Comparison of ENCODE assay signal across 32 mouse cellular contexts in the genomic region with DNA sequence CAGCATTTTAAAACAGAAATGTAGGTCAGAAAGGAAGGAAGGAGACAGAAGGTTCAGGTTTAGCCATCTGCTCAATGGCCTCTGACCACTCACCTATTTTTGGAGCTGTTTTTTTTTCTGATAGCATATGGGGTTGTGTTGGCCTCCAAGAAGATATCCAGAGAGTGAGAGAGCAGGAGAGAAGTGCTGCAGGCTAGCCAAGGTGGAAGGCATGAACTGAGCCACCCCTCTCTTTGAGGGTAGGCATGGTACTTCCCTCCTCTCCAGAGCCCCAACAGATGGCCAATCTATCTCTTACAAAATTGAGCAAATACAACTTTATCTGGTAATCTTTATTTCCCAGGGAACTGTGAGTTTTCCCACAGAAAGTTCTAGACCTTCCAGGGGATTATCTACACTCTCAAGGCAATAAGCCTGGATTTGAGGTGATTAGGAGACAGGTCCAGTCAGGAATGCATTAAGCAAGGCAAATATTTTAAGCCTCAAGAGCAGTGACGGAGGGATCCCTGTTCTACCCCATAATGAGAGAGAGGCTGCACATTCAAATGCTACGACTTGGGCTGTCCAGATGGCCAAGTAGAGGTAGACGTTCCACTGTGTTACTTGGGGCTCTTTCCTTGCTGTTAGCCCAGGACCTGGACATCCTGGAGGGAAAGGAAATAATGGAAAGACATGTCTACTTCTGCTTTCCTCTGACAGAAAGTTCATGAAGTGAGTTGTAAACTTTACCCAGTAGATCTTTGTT. TPM values are rescaled to one million over a fixed set of nuclear protein-coding genes. Genes with fewer than 3 reads are reported as not detected.
DNase-seq lines count a peak whose midpoint lies in the region; ATAC-seq and TF ChIP-seq lines count a peak whose summit lies in the region.
"Had no signal": no experiment of that assay in that cellular context is flagged by ENCODE, and none has a peak within 500 bp of the region (broad histone marks: within the 10 kb centered on the region; RNA-seq: fewer than 3 reads in every experiment).

No protein-coding gene starts in this region.

- no peak for TF ChIP-seq EP300 in stomach, postnatal 0 days (optimal IDR thresholded peaks at IDR 0.05)

- no peaks in the 10 kb centered on the region for H3K4me1 ChIP-seq in hindbrain, embryonic 16.5 days (ENCODE audit: control insufficient read depth, insufficient read depth, low read depth, low read length)
- H3K4me1 ChIP-seq in stomach, postnatal 0 days (replicated peaks; ENCODE audit: control insufficient read depth, insufficient read depth) = no peaks in the 10 kb centered on the region
- H3K4me1 ChIP-seq: embryonic facial prominence, embryonic 10.5 days; embryonic facial prominence, embryonic 15.5 days; forebrain, embryonic 13.5 days; heart, embryonic 13.5 days; hindbrain, embryonic 10.5 days; intestine, embryonic 15.5 days; limb, embryonic 13.5 days; liver, embryonic 12.5 days; megakaryocyte, embryonic 14.5 days; midbrain, embryonic 12.5 days had no signal

- H3K4me3 ChIP-seq in hindbrain, embryonic 16.5 days (ENCODE audit: low read length) = no peak overlapping the region
- no peak overlapping the region for H3K4me3 ChIP-seq in stomach, postnatal 0 days (ENCODE audit: low read depth, low read length)
- H3K4me3 ChIP-seq: embryonic facial prominence, embryonic 10.5 days; embryonic facial prominence, embryonic 15.5 days; forebrain, embryonic 13.5 days; heart, embryonic 13.5 days; hindbrain, embryonic 10.5 days; intestine, embryonic 15.5 days; limb, embryonic 13.5 days; liver, embryonic 12.5 days; megakaryocyte, embryonic 14.5 days; midbrain, embryonic 12.5 days had no signal

- H3K27ac ChIP-seq in hindbrain, embryonic 16.5 days (ENCODE audit: low read depth, low read length) = no peak overlapping the region
- H3K27ac ChIP-seq in stomach, postnatal 0 days (replicated peaks) = no peak overlapping the region
- H3K27ac ChIP-seq: embryonic facial prominence, embryonic 10.5 days; embryonic facial prominence, embryonic 15.5 days; forebrain, embryonic 13.5 days; heart, embryonic 13.5 days; hindbrain, embryonic 10.5 days; hindbrain, postnatal 0 days; intestine, embryonic 15.5 days; kidney, postnatal 0 days; limb, embryonic 13.5 days; liver, embryonic 12.5 days; midbrain, embryonic 12.5 days had no signal

- H3K4me2 ChIP-seq in hindbrain, embryonic 16.5 days (ENCODE audit: low read length) = no peak overlapping the region
- no peak overlapping the region for H3K4me2 ChIP-seq in stomach, postnatal 0 days (replicated peaks; ENCODE audit: low read depth)
- H3K4me2 ChIP-seq: embryonic facial prominence, embryonic 15.5 days; forebrain, embryonic 13.5 days; heart, embryonic 13.5 days; intestine, embryonic 15.5 days; limb, embryonic 13.5 days; liver, embryonic 12.5 days; midbrain, embryonic 12.5 days had no signal

- WGBS in hindbrain, embryonic 16.5 days = 79% methylated on average over 3 of the region's 3 CpGs
- WGBS in stomach, postnatal 0 days = 62% methylated on average over 3 of the region's 3 CpGs

- no peaks in the 10 kb centered on the region for H3K9me3 ChIP-seq in hindbrain, embryonic 16.5 days (ENCODE audit: control insufficient read depth, low read length)
- H3K9me3 ChIP-seq in stomach, postnatal 0 days (ENCODE audit: control insufficient read depth, low read length) = no peaks in the 10 kb centered on the region
- H3K9me3 ChIP-seq: embryonic facial prominence, embryonic 10.5 days; embryonic facial prominence, embryonic 15.5 days; forebrain, embryonic 13.5 days; heart, embryonic 13.5 days; hindbrain, embryonic 10.5 days; intestine, embryonic 15.5 days; limb, embryonic 13.5 days; liver, embryonic 12.5 days; megakaryocyte, embryonic 14.5 days; midbrain, embryonic 12.5 days had no signal

- ATAC-seq in frontal cortex, adult (ENCODE audit: low TSS enrichment) = peak; percentile 67
- no peak for ATAC-seq in hindbrain, embryonic 16.5 days
- ATAC-seq in stomach, postnatal 0 days (ENCODE audit: low FRiP score, low TSS enrichment) = no peak
- ATAC-seq: forebrain, embryonic 13.5 days; hindbrain, postnatal 0 days; intestine, embryonic 15.5 days; liver, embryonic 12.5 days; liver, postnatal 0 days; Patski had no signal

- H3K36me3 ChIP-seq in hindbrain, embryonic 16.5 days (ENCODE audit: control insufficient read depth, insufficient read depth, low read length) = no peaks in the 10 kb centered on the region
- H3K36me3 ChIP-seq in stomach, postnatal 0 days (ENCODE audit: control insufficient read depth, insufficient read depth, low read length) = no peaks in the 10 kb centered on the region
- H3K36me3 ChIP-seq: embryonic facial prominence, embryonic 10.5 days; embryonic facial prominence, embryonic 15.5 days; G1E; heart, embryonic 13.5 days; hindbrain, embryonic 10.5 days; intestine, embryonic 15.5 days; limb, embryonic 13.5 days; liver, embryonic 12.5 days; midbrain, embryonic 12.5 days had no signal

- no peaks in the 10 kb centered on the region for H3K27me3 ChIP-seq in hindbrain, embryonic 16.5 days (replicated peaks; ENCODE audit: control insufficient read depth, insufficient read depth, low read length)
- no peaks in the 10 kb centered on the region for H3K27me3 ChIP-seq in stomach, postnatal 0 days (ENCODE audit: control insufficient read depth, insufficient read depth, low read length)
- H3K27me3 ChIP-seq: embryonic facial prominence, embryonic 15.5 days; forebrain, embryonic 13.5 days; heart, embryonic 13.5 days; intestine, embryonic 15.5 days; limb, embryonic 13.5 days; liver, embryonic 12.5 days; megakaryocyte, embryonic 14.5 days; midbrain, embryonic 12.5 days had no signal

- H3K9ac ChIP-seq in hindbrain, embryonic 16.5 days (ENCODE audit: low read depth, low read length) = no peak overlapping the region
- no peak overlapping the region for H3K9ac ChIP-seq in stomach, postnatal 0 days (ENCODE audit: low read length)
- H3K9ac ChIP-seq: embryonic facial prominence, embryonic 15.5 days; forebrain, embryonic 13.5 days; heart, embryonic 13.5 days; intestine, embryonic 15.5 days; limb, embryonic 13.5 days; liver, embryonic 12.5 days; liver, postnatal 0 days; midbrain, embryonic 12.5 days had no signal

- no peak for DNase-seq in frontal cortex, postnatal 25 days (ENCODE audit: low spot score in 2 of 2)
- DNase-seq in cerebellum, adult 18-20 months = peak; percentile 76 to 87
- peak; percentile 70 to 72 for DNase-seq in cerebellum, postnatal 10 days
- peak; percentile 51 for DNase-seq in gonadal fat pad, adult 2 months (ENCODE audit: low read depth)
- DNase-seq in MN1 (ENCODE audit: low spot score) = no peak
- no peak for DNase-seq in stomach, postnatal 0 days (ENCODE audit: low spot score)
- DNase-seq: gastrocnemius, postnatal 36 days; heart, postnatal 10 days; kidney, adult 8-10 months; kidney, postnatal 4 days; liver, postnatal 0 days; lung, postnatal 36 days; right cerebral cortex, adult 18-20 months; spleen, adult 18-20 months; thymus, adult 2 months; thymus, postnatal 36 days had no signal

- no peak for TF ChIP-seq CTCF in stomach, postnatal 0 days (IDR thresholded peaks at IDR 0.05; ENCODE audit: low read depth)

RNA-seq across cellular contexts. Expression of a gene that starts 46.1 kb away (rescaled TPM):
- polyA plus RNA-seq in gonadal fat pad, adult 2 months (2012; rRNA removed) = 0.55 and 0.86 TPM in 2 replicates
- 76.2 and 79.7 TPM in 2 replicates for polyA plus RNA-seq in hindbrain, embryonic 16.5 days (2015; fragmentation: Nextera tagmentation; extraction: Ambion mirVana)
- polyA plus RNA-seq in stomach, postnatal 0 days (2015; fragmentation: Nextera tagmentation; extraction: Ambion mirVana) = 2.0 and 2.4 TPM in 2 replicates
- polyA plus RNA-seq: G1E; liver, postnatal 0 days had no signal

Comparison
In these comparisons a context has a peak if more than half of its experiments do, and no peak if none do; other contexts are left out.
1. DNase-seq: peak in cerebellum, adult 18-20 months (2 of 2), cerebellum, postnatal 10 days (2 of 2) and gonadal fat pad, adult 2 months (single experiment); none in frontal cortex, postnatal 25 days (0 of 2), MN1 (single experiment) and stomach, postnatal 0 days (single experiment).
2. RNA of a gene that starts 46.1 kb away (polyA plus RNA-seq): 76.2 to 79.7 TPM in hindbrain, embryonic 16.5 days; 2.0 to 2.4 TPM in stomach, postnatal 0 days and 0.55 to 0.86 TPM in gonadal fat pad, adult 2 months; every median in the first group is over 10 times any median in the second.